Mouse (Mus musculus): ENCODE measurements around the gene Cdh22. TPM values are rescaled to one million over a fixed set of nuclear protein-coding genes. Genes with fewer than 3 reads are reported as not detected.
A peak's percentile ranks its signal among the peaks of the same experiment; 100 is the strongest.

The Cdh22 gene
- polyA plus RNA-seq (2015; fragmentation: Nextera tagmentation; extraction: Ambion mirVana) = 1.0 and 1.1 TPM in 2 replicates

- Histone ChIP-seq H3K9ac (peak within 1 kb of the TSS; percentile 73), H3K27ac (no peak within 1 kb of the TSS), H3K27me3 (peaks cover 99% of the 10 kb centered on the region), H3K4me1 (peaks cover 21% of the 10 kb centered on the region), H3K9me3 (no peaks in the 10 kb centered on the region), H3K4me3 (peak within 1 kb of the TSS; percentile 63), H3K4me2 (peak within 1 kb of the TSS; percentile 99), H3K36me3 (no peaks in the 10 kb centered on the region)
- ATAC-seq (ENCODE audit: insufficient number of reproducible peaks, insufficient read depth, low FRiP score, low TSS enrichment, low read depth) = peak; percentile 39; the same call in 1 of the 2 replicates
- WGBS = under 1% methylated on average over 31 of the region's 60 CpGs
Observed at GRCm38 (mm10) chr2:165234613-165235291, at the start of gene Cdh22. Gene Cdh22, minus strand, starts transcription at chr2:165234853.

GRCm38 (mm10) chr2:165284377-165284776, 49.7 kb upstream of the Cdh22 start:
- no peak overlapping the region for H3K27ac ChIP-seq
- no peak overlapping the region for H3K9ac ChIP-seq
- H3K27me3 ChIP-seq = no peaks in the 10 kb centered on the region
- H3K4me3 ChIP-seq = no peak overlapping the region
- 87% methylated on average over 7 of the region's 7 CpGs for WGBS
- H3K4me1 ChIP-seq = peaks cover 25% of the 10 kb centered on the region
- H3K4me2 ChIP-seq = no peak overlapping the region
- ATAC-seq (ENCODE audit: insufficient number of reproducible peaks, insufficient read depth, low FRiP score, low TSS enrichment, low read depth) = no peak
- H3K9me3 ChIP-seq = no peaks in the 10 kb centered on the region
- peaks cover 28% of the 10 kb centered on the region for H3K36me3 ChIP-seq

- peaks cover 22% of the 10 kb centered on the region for H3K4me1 ChIP-seq
Observed at GRCm38 (mm10) chr2:165283644-165284043, 49.0 kb upstream of the Cdh22 start.

GRCm38 (mm10) chr2:165281779-165282311, 47.2 kb upstream of the Cdh22 start:
- no peak overlapping the region for H3K27ac ChIP-seq
- no peaks in the 10 kb centered on the region for H3K9me3 ChIP-seq
- no peaks in the 10 kb centered on the region for H3K27me3 ChIP-seq
- no peak overlapping the region for H3K9ac ChIP-seq
- no peak overlapping the region for H3K4me2 ChIP-seq
- peaks cover 42% of the 10 kb centered on the region for H3K36me3 ChIP-seq
- 49% methylated on average over 4 of the region's 6 CpGs for WGBS
- H3K4me1 ChIP-seq = peaks cover 11% of the 10 kb centered on the region
- H3K4me3 ChIP-seq = no peak overlapping the region
- ATAC-seq (ENCODE audit: insufficient number of reproducible peaks, insufficient read depth, low FRiP score, low TSS enrichment, low read depth) = no peak

More at GRCm38 (mm10) chr2:165283644-165284043, 49.0 kb upstream of the Cdh22 start:
- no peak overlapping the region for H3K4me3 ChIP-seq
- no peak for ATAC-seq (ENCODE audit: insufficient number of reproducible peaks, insufficient read depth, low FRiP score, low TSS enrichment, low read depth)
- no peak overlapping the region for H3K9ac ChIP-seq
- H3K36me3 ChIP-seq = peaks cover 26% of the 10 kb centered on the region
- H3K27me3 ChIP-seq = no peaks in the 10 kb centered on the region
- H3K4me2 ChIP-seq = no peak overlapping the region
- H3K27ac ChIP-seq = no peak overlapping the region
- no peaks in the 10 kb centered on the region for H3K9me3 ChIP-seq
- 93% methylated on average over 3 of the region's 3 CpGs for WGBS

- H3K4me1 ChIP-seq = peaks cover 14% of the 10 kb centered on the region
- no peak for ATAC-seq (ENCODE audit: insufficient number of reproducible peaks, insufficient read depth, low FRiP score, low TSS enrichment, low read depth)
- no peak overlapping the region for H3K27ac ChIP-seq
- H3K4me2 ChIP-seq = no peak overlapping the region
- no peak overlapping the region for H3K4me3 ChIP-seq
- no peaks in the 10 kb centered on the region for H3K9me3 ChIP-seq
- no peak overlapping the region for H3K9ac ChIP-seq
- 36% methylated on average over 10 of the region's 10 CpGs for WGBS
- peaks cover 47% of the 10 kb centered on the region for H3K36me3 ChIP-seq
- H3K27me3 ChIP-seq = no peaks in the 10 kb centered on the region
Observed at GRCm38 (mm10) chr2:165279351-165279750, 44.7 kb upstream of the Cdh22 start.

- Histone ChIP-seq H3K27ac (no peak overlapping the region), H3K9ac (no peak overlapping the region), H3K9me3 (no peaks in the 10 kb centered on the region), H3K36me3 (peaks cover 34% of the 10 kb centered on the region), H3K27me3 (no peaks in the 10 kb centered on the region), H3K4me2 (no peak overlapping the region), H3K4me3 (no peak overlapping the region), H3K4me1 (peaks cover 14% of the 10 kb centered on the region)
- no peak for ATAC-seq (ENCODE audit: insufficient number of reproducible peaks, insufficient read depth, low FRiP score, low TSS enrichment, low read depth)
- WGBS = 85% methylated on average over 5 of the region's 5 CpGs
Observed at GRCm38 (mm10) chr2:165277188-165277740, 42.6 kb upstream of the Cdh22 start.

- H3K4me3 ChIP-seq = no peak overlapping the region
- H3K4me1 ChIP-seq = peaks cover 14% of the 10 kb centered on the region
- no peak overlapping the region for H3K4me2 ChIP-seq
- peaks cover 27% of the 10 kb centered on the region for H3K36me3 ChIP-seq
- H3K27me3 ChIP-seq = no peaks in the 10 kb centered on the region
- ATAC-seq (ENCODE audit: insufficient number of reproducible peaks, insufficient read depth, low FRiP score, low TSS enrichment, low read depth) = 0 out of 2 replicates have a peak, but pooled peaks have one; percentile 32
- H3K9ac ChIP-seq = no peak overlapping the region
- peak overlapping the region; percentile 33; the same call in 1 of the 2 replicates for H3K27ac ChIP-seq
- no peaks in the 10 kb centered on the region for H3K9me3 ChIP-seq
- 24% methylated on average over 8 of the region's 8 CpGs for WGBS
Observed at GRCm38 (mm10) chr2:165275824-165276223, 41.2 kb upstream of the Cdh22 start.

- Histone ChIP-seq H3K27ac (0 out of 2 replicates have a peak overlapping the region, but pooled peaks have one; percentile 33), H3K36me3 (peaks cover 21% of the 10 kb centered on the region), H3K4me3 (no peak overlapping the region), H3K9ac (no peak overlapping the region), H3K9me3 (no peaks in the 10 kb centered on the region), H3K27me3 (no peaks in the 10 kb centered on the region), H3K4me2 (no peak overlapping the region), H3K4me1 (peaks cover 14% of the 10 kb centered on the region)
- ATAC-seq (ENCODE audit: insufficient number of reproducible peaks, insufficient read depth, low FRiP score, low TSS enrichment, low read depth) = peak; percentile 43
- WGBS = 24% methylated on average over 8 of the region's 8 CpGs
Observed at GRCm38 (mm10) chr2:165275124-165275640, 40.5 kb upstream of the Cdh22 start.

GRCm38 (mm10) chr2:165273589-165273988, 38.9 kb upstream of the Cdh22 start:
- Histone ChIP-seq H3K36me3 (peaks cover 21% of the 10 kb centered on the region), H3K4me3 (no peak overlapping the region), H3K27me3 (no peaks in the 10 kb centered on the region), H3K27ac (no peak overlapping the region), H3K4me2 (no peak overlapping the region), H3K9me3 (no peaks in the 10 kb centered on the region), H3K4me1 (peaks cover 14% of the 10 kb centered on the region), H3K9ac (no peak overlapping the region)
- WGBS = 45% methylated on average over 4 of the region's 4 CpGs
- no peak for ATAC-seq (ENCODE audit: insufficient number of reproducible peaks, insufficient read depth, low FRiP score, low TSS enrichment, low read depth)

- Histone ChIP-seq H3K36me3 (no peaks in the 10 kb centered on the region), H3K9ac (no peak overlapping the region), H3K27me3 (peaks cover 11% of the 10 kb centered on the region), H3K4me3 (no peak overlapping the region), H3K4me2 (no peak overlapping the region), H3K9me3 (no peaks in the 10 kb centered on the region), H3K4me1 (peaks cover 24% of the 10 kb centered on the region), H3K27ac (no peak overlapping the region)
- ATAC-seq (ENCODE audit: insufficient number of reproducible peaks, insufficient read depth, low FRiP score, low TSS enrichment, low read depth) = no peak
- WGBS = 16% methylated on average over 8 of the region's 8 CpGs
Observed at GRCm38 (mm10) chr2:165271326-165271725, 36.7 kb upstream of the Cdh22 start.

- Histone ChIP-seq H3K27me3 (peaks cover 16% of the 10 kb centered on the region), H3K27ac (no peak overlapping the region), H3K9me3 (no peaks in the 10 kb centered on the region), H3K4me3 (no peak overlapping the region), H3K4me1 (peaks cover 22% of the 10 kb centered on the region), H3K4me2 (no peak overlapping the region), H3K36me3 (no peaks in the 10 kb centered on the region), H3K9ac (no peak overlapping the region)
- ATAC-seq (ENCODE audit: insufficient number of reproducible peaks, insufficient read depth, low FRiP score, low TSS enrichment, low read depth) = no peak
- WGBS = 39% methylated on average over 7 of the region's 7 CpGs
Observed at GRCm38 (mm10) chr2:165270858-165271257, 36.2 kb upstream of the Cdh22 start.
